8 mouse cellular contexts compared by ENCODE assay signal in genomic region chr14:73142421-73142895, GRCm38 (mm10). TPM values are rescaled to one million over a fixed set of nuclear protein-coding genes. Genes with fewer than 3 reads are reported as not detected.
DNase-seq lines count a peak whose midpoint lies in the region; ATAC-seq and TF ChIP-seq lines count a peak whose summit lies in the region.

No protein-coding gene starts in this region.

- H3K9ac ChIP-seq in lung, embryonic 14.5 days = peak overlapping the region; percentile 97
- peak overlapping the region; percentile 98 for H3K9ac ChIP-seq in embryonic facial prominence, embryonic 11.5 days (replicated peaks; ENCODE audit: low read length)
- H3K9ac ChIP-seq in midbrain, embryonic 14.5 days (replicated peaks; ENCODE audit: low read length) = peak overlapping the region; percentile 98

- DNase-seq in adrenal gland, postnatal 14 days = peak; percentile 32
- DNase-seq in adrenal gland, postnatal 4 days (ENCODE audit: low spot score in 2 of 2) = no peak
- peak; percentile 71 for DNase-seq in lung, embryonic 14.5 days
- no peak for DNase-seq in lung, postnatal 4 days
- DNase-seq in embryonic facial prominence, embryonic 11.5 days (ENCODE audit: low spot score) = peak; percentile 63
- no peak for DNase-seq in midbrain, embryonic 14.5 days
- DNase-seq in thymus, postnatal 4 days = no peak

- H3K9me3 ChIP-seq in lung, embryonic 14.5 days (ENCODE audit: low read depth, low read length) = no peaks in the 10 kb centered on the region
- H3K9me3 ChIP-seq in embryonic facial prominence, embryonic 11.5 days (replicated peaks; ENCODE audit: control insufficient read depth, low read length) = no peaks in the 10 kb centered on the region
- H3K9me3 ChIP-seq in midbrain, embryonic 14.5 days (ENCODE audit: control insufficient read depth, low read length) = no peaks in the 10 kb centered on the region

- no peaks in the 10 kb centered on the region for H3K27me3 ChIP-seq in lung, embryonic 14.5 days (ENCODE audit: insufficient read depth, low read length)
- H3K27me3 ChIP-seq in embryonic facial prominence, embryonic 11.5 days (ENCODE audit: control insufficient read depth, insufficient read depth, low read length) = no peaks in the 10 kb centered on the region
- H3K27me3 ChIP-seq in midbrain, embryonic 14.5 days (ENCODE audit: control insufficient read depth, insufficient read depth, low read length) = no peaks in the 10 kb centered on the region

- no peak for TF ChIP-seq CTCF in lung, embryonic 14.5 days (IDR thresholded peaks at IDR 0.05; ENCODE audit: low read depth)

- peak overlapping the region; percentile 73 for H3K4me3 ChIP-seq in lung, embryonic 14.5 days (ENCODE audit: low read depth, low read length)
- H3K4me3 ChIP-seq in embryonic facial prominence, embryonic 11.5 days (ENCODE audit: low read depth, low read length) = peak overlapping the region; percentile 77
- peak overlapping the region; percentile 69 for H3K4me3 ChIP-seq in midbrain, embryonic 14.5 days (replicated peaks; ENCODE audit: low read depth, low read length)

- peak overlapping the region; percentile 92 for H3K4me2 ChIP-seq in lung, embryonic 14.5 days
- H3K4me2 ChIP-seq in embryonic facial prominence, embryonic 11.5 days (ENCODE audit: low read depth, low read length) = peak overlapping the region; percentile 79
- peak overlapping the region; percentile 74 for H3K4me2 ChIP-seq in midbrain, embryonic 14.5 days (ENCODE audit: low read length)

- ATAC-seq in lung, embryonic 14.5 days (ENCODE audit: insufficient read depth) = peak; percentile 57
- peak; percentile 61 for ATAC-seq in embryonic facial prominence, embryonic 11.5 days (replicated peaks; ENCODE audit: insufficient number of reproducible peaks, low FRiP score, low TSS enrichment, low read depth)
- ATAC-seq in inflammation-experienced regulatory T-cells, adult 6 months = peak; percentile 6
- ATAC-seq in midbrain, embryonic 14.5 days (ENCODE audit: low FRiP score, low TSS enrichment) = peak; percentile 25; the same call in 1 of the 2 replicates

- H3K4me1 ChIP-seq in lung, embryonic 14.5 days (ENCODE audit: insufficient read depth) = peaks cover 8% of the 10 kb centered on the region; the same call in 1 of the 2 replicates
- no peaks in the 10 kb centered on the region; the same call in 1 of the 2 replicates for H3K4me1 ChIP-seq in embryonic facial prominence, embryonic 11.5 days (ENCODE audit: control insufficient read depth, insufficient read depth, low read length)
- H3K4me1 ChIP-seq in midbrain, embryonic 14.5 days (ENCODE audit: control insufficient read depth, insufficient read depth, low read length) = peaks cover 23% of the 10 kb centered on the region

- peak overlapping the region; percentile 99 for H3K27ac ChIP-seq in lung, embryonic 14.5 days (ENCODE audit: low read depth)
- H3K27ac ChIP-seq in embryonic facial prominence, embryonic 11.5 days (replicated peaks; ENCODE audit: low read depth, low read length) = peak overlapping the region; percentile 99
- peak overlapping the region; percentile 99 for H3K27ac ChIP-seq in midbrain, embryonic 14.5 days (replicated peaks; ENCODE audit: low read depth, low read length)

- under 1% methylated on average over 11 of the region's 11 CpGs for WGBS in lung, embryonic 14.5 days
- WGBS in embryonic facial prominence, embryonic 11.5 days = under 1% methylated on average over 11 of the region's 11 CpGs
- 1% methylated on average over 11 of the region's 11 CpGs for WGBS in midbrain, embryonic 14.5 days

- peaks cover 5% of the 10 kb centered on the region; the same call in 1 of the 2 replicates for H3K36me3 ChIP-seq in lung, embryonic 14.5 days (ENCODE audit: insufficient read depth)
- H3K36me3 ChIP-seq in embryonic facial prominence, embryonic 11.5 days (replicated peaks; ENCODE audit: control insufficient read depth, insufficient read depth, low read depth, low read length) = no peaks in the 10 kb centered on the region
- H3K36me3 ChIP-seq in midbrain, embryonic 14.5 days (ENCODE audit: control insufficient read depth, insufficient read depth, low read length) = no peaks in the 10 kb centered on the region

RNA-seq across cellular contexts. Expression of gene Rcbtb2, which starts 19.6 kb away (rescaled TPM):
- total RNA-seq in adrenal gland, postnatal 14 days (2021) = 39.5 and 41.3 TPM in 2 replicates
- 10 to 100 TPM; 47.0 to 48.8 TPM for total RNA-seq in adrenal gland, postnatal 4 days (2021)
- 119 and 124 TPM in 2 replicates for polyA plus RNA-seq in lung, embryonic 14.5 days (2014; fragmentation: Nextera tagmentation; extraction: Ambion mirVana)
- 203 and 209 TPM in 2 replicates for polyA plus RNA-seq in embryonic facial prominence, embryonic 11.5 days (2014; fragmentation: Nextera tagmentation; extraction: Ambion mirVana)
- polyA plus RNA-seq in inflammation-experienced regulatory T-cells, adult 6 months (2017; shearing (Covaris generic)) = 10 to 100 TPM; 54.7 to 84.0 (median 65.2) TPM
- 58.7 and 80.0 TPM in 2 replicates for polyA plus RNA-seq in midbrain, embryonic 14.5 days (2014; fragmentation: Nextera tagmentation; extraction: Ambion mirVana)

Comparison
In these comparisons a context has a peak if more than half of its experiments do, and no peak if none do; other contexts are left out.
1. DNase-seq: peak in adrenal gland, postnatal 14 days (single experiment), lung, embryonic 14.5 days (single experiment) and embryonic facial prominence, embryonic 11.5 days (single experiment); none in adrenal gland, postnatal 4 days (0 of 2), lung, postnatal 4 days (0 of 2), midbrain, embryonic 14.5 days (single experiment) and thymus, postnatal 4 days (single experiment).
2. ATAC-seq: peak in every context shown above with its lines; median percentile 61 in embryonic facial prominence, embryonic 11.5 days; 57 in lung, embryonic 14.5 days; 25 in midbrain, embryonic 14.5 days; 6 in inflammation-experienced regulatory T-cells, adult 6 months.
3. Peak in every context shown above with its lines, with median percentiles within 50 percentile points of each other: H3K27ac ChIP-seq, H3K4me2 ChIP-seq, H3K4me3 ChIP-seq and H3K9ac ChIP-seq.